Mouse (Mus musculus) cerebral cortex, adult 2 months (tissue): ENCODE data around the gene Arhgef6.

Experiments
- WGBS: fragments of 180-500 bp; shearing (Covaris S2); methylation state at CpG from one replicate; pipeline ENCODE4 v1.1.7; 2018; 5-methylcytosine and 5-hydroxymethylcytosine counted together

Arhgef6 gene

DNA sequence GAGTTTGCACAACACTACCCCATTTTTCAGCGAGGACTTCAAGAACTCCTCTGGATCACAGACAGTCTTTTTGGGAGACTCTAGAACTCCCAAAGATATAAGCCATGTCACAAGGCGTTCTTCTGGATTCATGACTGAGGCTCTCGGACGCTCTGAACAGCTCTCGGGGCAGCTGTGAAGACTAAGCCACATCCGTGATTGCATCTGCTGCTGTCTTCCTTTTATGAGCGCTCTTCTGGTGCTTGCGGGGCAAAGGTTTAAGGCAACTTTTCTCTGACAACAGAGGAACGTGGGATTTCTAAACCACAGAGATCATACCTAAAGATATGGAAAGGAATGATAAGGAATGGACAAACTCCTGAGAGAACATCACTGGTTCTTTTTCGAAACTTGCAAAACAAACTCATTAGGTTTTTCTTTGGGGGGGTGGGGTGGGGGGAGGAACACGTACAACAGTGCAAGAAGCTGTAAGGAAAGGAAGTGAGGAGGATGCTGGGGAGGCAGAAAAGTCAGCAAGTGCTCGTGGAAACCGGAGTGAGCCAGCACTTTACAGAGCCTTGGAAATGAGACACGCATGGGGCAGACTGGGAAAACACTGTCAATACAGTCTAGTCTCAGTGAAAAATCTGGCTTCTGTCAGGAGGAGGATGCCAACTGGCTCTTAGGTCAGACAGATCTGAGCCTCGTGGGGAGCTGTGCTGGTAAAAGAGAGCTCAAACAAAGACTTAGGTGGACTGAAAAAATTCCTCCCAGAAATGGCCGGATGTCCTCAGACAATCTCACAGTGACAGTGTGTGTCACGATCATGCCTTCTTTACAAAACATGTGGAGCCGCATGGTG, at the start of gene Arhgef6:
TSS of gene Arhgef6 (minus strand) at position 359 of the 841 bp plus-strand sequence.
- WGBS: 48% methylated on average over 18 of the region's 18 CpGs

DNA sequence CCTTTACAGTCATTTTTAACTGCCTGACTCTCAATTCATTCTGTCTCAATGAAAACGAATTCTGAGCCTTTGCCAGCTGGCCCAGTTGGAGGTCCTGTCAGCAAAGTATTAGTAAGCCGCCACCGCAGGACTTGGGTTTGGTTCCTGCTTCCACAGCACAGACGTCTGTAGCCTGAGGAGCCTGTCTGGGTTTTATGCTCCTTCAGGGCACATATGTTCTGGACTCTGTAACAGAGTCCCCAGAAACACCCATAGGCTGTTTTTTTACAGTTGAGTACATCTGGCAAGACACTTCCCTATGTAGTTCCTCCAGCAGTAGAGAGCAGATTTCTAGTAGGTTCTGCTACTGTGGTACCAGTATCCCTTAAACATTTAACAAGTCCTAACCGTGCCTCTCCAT, 42.4 kb upstream of the Arhgef6 start:
- 38% methylated on average over 5 of the region's 5 CpGs for WGBS

DNA sequence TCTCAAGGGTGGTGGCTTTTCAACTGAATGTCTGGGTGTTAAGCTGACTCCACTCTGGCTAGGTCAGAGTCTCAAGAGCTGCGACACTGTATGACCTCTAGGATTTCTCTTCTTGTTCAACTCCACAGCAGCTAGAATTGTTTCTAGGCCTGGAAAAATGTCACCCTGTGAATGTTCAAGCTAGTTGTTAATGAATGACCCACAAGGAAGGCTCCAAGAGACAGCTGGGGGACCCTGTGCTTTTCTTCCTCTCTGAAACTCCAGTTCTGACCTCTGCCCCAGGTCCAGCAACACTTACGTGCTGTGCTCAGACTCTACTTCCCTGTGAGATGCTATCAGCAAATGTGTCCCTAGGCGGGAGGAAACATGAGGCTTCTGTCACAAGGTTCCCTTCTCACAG, 40.0 kb upstream of the Arhgef6 start:
- 87% methylated on average over 3 of the region's 3 CpGs for WGBS

DNA sequence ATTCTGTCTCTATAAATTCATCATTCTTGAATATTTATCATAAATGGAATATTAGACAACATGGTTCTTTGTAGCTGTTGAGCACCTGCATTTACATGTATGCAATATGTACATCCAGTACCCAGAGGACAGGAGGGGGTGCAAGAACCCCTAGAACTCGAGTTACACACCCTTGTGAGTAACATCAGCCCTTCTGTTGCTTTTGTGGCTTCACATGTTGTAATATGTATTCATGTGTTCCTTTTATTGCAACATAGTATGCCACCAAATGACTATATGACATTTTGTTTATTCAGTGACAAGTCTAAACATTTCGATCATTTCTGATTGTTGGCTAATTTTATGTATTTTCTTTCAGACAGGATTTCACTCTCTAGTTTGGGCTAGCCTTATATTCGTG, 38.6 kb upstream of the Arhgef6 start:
- WGBS: 86% methylated on average over 3 of the region's 3 CpGs

DNA sequence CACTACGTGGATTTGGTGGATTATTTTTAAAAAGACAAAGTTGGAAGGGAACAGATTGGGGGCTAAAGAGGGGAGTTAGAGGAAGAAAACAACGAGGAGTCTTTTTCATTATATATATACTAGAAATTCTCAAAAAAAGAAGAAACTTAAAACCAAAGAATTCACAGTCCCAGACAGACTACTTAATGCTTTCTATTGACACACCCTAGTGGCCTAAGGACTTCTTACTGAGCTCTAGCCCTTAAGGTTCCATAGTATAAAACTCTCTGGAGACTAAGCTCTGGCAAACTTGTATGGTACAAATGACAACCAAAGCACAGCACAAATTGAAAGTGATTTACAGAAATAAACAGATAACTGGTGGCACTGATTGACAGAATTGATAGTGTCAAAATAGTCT, 35.5 kb upstream of the Arhgef6 start:
- 64% methylated on average over 2 of the region's 2 CpGs for WGBS

DNA sequence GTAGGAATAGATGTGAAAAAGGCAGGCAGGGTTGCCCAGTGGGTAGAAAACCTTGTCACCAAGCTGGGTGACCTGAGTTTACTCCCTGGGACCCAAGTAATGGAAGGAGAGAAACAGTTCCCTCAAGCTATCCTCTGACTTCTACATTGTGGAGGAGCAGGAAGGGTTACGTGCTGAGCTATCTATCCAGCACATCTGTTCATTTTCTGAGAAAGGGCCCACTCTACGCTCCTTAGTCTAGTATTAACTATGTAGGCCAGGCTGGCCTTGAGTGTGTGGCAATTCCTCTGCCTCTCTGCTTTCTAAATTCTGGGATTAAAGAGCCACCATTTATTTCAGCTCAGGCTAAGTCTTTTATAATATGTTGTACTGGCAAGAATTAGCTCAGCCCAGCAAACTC, 35.0 kb upstream of the Arhgef6 start:
- WGBS: 84% methylated on average over 2 of the region's 2 CpGs

DNA sequence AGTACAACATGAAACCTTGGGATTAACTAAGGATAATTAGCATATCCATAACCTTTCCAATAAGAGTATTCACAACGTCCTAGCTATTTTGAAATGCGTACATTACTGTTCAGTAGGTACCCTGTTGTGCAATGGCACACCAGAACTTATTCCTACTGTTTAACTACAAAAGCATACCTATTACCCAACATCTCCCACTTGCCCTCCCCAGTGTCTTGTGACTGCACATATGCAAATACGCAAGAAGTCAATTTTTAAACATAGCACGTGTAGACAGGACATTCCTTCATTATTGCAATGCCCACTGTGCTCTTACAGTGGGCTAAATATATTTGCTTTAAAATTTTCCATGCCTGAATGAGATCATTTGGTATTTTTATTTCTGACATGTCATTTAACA, 34.4 kb upstream of the Arhgef6 start:
- WGBS: 71% methylated on average over 4 of the region's 4 CpGs

DNA sequence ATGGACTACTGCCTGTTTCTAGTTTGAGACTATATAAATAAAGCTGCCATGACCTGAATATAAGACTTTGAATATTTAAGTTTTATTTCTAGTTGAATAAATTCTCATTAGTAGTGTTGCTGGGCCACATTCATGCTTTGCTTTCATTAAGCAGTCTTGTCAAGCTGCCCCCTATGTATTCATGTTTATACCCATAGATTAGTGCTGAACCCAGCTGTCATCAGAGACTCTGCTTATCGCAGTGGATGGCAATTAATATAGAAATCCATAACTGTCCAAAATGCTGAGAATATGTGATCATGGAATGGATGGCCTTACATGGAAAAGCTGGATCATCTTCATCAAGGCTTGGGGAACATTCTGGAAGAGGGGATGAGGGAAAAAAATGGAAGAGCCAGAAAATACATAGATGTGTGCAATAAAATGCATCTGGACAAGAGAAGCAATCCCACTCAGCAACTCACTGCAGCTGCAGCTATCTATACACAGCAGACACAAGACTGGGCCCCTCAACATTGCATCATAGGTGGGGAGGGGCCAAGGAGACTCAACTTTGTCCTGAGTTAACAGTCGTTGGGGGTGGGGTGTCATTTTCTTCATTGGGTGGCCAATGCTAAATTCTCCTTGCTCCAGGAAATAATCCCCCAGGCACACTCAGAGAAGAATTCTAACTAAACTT, 26.5 kb upstream of the Arhgef6 start:
- 82% methylated on average over 2 of the region's 2 CpGs for WGBS

DNA sequence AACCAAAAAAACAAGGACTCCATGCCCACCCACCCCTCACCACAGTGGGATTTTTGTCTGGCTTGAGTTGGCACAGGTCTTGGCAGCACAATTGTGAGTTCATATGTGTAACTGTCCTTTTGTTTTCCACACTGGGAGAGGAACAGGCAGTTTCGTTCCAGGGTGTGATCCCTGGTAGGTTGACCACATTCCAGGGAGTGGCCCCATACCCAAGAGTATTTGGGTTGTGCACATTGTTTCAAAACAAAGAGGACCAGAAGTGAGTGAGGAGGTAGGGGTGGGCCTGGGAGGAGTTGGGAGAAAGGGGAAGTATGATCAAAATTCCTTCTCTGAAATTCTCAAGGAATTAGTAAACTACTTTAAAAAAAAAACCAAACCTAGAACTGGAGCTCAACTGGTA, 20.8 kb upstream of the Arhgef6 start:
- 70% methylated on average over 1 of the region's 1 CpGs for WGBS

DNA sequence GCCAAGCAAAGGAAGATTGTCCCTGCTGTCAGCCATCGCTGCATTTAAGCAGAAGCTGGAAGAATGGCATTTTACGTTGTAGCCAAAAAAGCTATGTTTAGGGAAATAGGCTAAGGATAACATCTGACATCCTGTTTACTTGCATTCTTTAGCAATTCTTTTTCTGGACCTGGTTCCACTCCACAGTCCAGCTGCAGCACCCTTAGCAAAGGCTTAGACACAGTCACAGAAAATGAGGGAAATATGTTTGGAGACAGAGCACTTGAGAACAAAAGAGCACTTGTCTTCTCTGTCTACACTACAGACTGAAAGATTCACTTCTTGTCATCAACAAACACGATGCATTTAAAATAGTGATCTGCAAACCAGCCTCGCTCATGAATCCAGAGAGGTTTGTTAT, 691 bp upstream of the Arhgef6 start:
- WGBS: 36% methylated on average over 4 of the region's 4 CpGs

DNA sequence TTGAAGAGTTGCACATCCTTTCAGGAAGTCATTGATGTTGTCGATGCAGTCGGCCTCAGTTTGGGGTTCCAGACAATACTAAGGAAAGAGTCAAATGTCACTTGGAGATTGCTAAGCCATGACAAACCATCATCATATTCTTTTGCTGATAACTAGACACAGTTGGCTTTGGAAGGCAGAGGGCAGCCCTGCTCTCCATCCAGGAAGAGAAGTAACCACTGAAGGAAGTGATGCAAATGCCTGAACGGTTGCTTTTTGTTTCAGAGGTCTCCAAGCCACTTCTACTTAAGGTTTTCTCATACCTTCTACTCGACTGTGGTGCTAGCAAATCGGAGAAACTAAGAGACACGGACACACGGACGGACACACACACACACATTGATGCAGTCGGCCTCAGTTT, 1.6 kb downstream of the Arhgef6 start:
- WGBS: 86% methylated on average over 9 of the region's 9 CpGs

DNA sequence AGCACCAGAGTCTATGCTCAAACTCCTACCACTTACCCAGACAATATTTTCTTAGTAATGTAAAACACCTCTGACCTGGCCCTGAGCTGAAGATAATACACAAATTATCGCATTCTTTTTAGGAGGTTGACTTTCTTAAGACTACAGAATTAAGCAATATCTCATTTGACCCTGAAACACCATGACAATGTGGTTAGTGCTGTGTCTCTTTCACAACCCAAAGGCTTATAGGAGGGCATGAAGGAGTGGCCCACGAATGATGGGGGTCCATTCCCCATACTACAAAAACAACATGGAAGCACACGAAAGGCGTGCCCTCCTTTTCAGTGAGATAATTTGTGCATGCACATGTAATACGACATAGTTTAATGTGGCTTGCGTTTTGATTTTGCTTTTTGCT, 3.2 kb downstream of the Arhgef6 start:
- 95% methylated on average over 6 of the region's 6 CpGs for WGBS

DNA sequence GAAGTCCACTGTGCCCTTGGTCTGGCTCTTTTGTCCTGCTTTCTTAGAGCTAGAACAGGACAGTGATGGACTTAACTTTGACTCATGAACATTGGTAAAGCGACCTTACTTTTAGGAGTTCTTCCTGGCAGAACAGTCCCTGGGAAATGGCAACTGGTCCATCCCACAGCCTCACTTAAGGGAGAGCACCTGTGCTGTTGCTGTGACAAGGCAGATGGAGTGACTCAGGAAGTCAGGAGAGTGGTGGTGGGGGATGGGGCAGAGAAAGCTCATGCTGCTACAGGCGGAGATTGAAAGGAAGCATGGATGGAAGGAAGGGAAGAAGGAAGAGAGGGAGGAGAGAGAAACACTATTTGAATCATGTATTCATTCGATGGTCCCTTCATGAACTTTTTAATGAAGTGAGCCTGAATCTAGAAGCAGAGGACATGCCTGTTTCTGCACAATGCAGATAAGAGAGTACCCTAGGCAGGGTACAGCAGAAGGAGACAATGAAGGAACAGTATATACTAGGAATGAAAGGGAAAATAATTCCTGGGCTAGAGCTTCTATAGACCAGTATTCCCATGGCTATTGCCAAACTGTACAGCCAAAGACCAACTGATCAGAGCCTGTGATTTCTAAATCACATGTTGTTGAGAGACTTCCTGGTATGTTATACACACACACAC, 10.7 kb downstream of the Arhgef6 start:
- 88% methylated on average over 3 of the region's 3 CpGs for WGBS

DNA sequence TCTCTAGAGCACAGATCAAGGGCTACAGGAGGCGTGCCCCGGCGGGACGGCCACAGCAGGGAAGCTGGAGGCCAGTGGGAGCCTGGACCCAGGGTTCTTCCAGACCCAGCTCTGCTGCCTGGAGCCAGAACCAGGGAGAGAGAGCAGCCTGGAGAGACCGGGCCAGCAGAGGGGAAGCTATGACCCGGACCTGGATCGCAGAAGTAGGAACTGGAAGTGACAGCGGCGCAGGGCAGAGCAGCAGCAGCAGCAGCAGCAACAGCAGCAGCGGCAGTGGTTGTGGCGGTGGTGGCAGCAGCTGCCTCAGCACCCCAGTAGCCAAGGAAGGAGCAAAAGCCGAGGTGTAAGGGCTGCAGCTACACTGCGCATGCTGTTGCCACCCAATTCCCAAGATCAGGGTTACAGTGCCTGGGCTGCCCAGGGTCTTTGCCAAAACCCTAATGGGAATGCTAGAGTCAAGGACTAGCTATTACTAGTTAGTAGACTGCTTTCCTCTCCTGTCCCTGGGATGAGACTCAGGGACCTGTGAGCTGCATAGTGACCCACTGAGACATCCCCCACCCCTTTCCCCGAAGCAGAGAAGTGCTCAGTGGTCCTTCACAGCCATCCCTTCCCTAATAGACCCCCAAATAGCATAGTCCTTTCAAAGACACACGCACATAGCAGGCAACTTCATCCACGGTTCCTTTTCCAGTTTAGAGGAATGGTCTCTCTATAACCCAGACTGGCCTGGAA, 11.9 kb downstream of the Arhgef6 start:
- 16% methylated on average over 16 of the region's 16 CpGs for WGBS

DNA sequence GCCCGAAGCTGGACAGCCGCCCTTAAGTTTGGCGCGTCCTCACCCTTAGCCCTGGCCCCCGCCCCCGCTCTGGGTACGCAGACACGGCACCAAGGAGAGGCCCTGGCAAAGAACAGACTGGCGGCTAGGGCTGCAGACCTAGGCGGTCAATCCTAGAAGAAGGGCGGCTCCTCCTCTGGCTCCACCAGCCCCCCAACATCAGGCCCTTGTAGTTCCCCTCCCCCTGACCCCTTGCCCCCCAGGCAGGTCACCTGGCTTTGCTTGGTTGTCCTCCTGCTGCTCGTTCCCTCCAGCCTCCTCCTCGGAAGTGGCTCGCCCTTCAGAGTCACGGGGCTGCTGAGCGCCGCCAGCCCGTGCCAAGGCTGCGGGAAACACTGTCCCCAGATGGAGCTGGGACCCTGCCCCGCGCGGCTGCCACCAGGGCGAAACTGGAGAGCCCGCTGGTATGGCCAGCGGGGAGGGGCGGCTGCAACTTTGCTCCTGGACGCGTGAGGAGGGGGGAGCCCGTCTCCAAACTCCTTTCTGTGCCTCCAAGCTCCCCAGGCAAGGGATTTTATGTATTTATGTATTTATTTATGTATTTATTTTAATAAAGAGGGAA, 12.6 kb downstream of the Arhgef6 start:
- WGBS: 7% methylated on average over 21 of the region's 29 CpGs

DNA sequence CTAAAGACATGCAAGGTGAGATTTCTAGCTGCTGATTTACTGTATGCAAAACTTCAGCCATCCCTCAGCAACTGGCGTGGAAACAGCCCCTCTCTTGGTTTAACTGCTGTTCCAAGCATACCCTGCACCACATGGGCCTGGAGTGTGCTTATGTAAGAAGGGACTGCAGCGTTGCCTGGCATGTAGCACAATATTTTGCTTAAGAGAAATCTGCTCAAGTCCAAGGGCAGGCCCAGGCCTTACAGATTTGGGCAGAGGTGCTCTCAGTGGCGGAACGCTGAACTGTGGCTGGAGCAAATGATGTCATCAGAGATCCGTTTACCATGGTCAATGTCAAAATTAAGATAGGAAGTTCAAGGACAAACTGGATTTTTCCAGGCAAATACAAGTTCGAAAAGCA, 13.6 kb downstream of the Arhgef6 start:
- WGBS: 84% methylated on average over 6 of the region's 6 CpGs

DNA sequence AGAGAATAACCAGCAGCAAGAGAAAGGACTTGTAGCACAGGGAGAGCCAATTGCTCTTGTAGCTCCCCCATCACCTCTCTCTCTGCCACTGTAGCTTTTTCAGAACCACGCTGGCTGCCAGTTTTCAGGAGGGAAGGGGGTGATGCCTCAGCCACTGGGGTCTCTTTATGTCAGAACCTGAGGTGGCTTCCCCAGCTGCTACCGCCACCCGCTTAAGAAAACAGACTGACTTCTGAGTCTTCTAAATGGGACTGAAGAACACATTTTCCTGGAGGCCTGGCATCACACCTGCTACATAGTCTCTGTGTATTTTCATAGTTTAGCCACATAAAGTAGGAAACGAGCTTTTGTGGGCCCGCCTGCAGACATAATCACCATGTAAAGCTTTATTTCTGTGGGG, 26.5 kb downstream of the Arhgef6 start:
- 81% methylated on average over 5 of the region's 5 CpGs for WGBS

DNA sequence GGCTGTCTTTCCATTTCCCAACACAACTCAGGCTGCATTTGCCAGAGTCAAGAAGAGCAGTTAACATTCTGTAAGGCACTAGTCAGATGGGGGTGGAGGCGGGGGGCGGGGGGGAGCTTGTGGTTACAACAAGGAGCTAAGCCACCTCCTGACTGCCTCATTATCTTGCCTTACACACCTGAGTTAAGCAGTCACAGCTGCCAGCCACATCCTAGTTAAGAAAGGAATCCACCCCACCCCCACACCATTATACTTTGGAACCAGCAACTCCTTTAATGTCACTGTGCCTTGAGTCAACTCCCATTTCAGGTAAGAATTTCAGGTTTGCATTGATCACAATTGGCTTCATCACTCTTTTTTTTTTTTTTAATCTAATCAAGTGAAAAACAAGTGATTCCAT, 28.5 kb downstream of the Arhgef6 start:
- WGBS: 69% methylated on average over 2 of the region's 2 CpGs

DNA sequence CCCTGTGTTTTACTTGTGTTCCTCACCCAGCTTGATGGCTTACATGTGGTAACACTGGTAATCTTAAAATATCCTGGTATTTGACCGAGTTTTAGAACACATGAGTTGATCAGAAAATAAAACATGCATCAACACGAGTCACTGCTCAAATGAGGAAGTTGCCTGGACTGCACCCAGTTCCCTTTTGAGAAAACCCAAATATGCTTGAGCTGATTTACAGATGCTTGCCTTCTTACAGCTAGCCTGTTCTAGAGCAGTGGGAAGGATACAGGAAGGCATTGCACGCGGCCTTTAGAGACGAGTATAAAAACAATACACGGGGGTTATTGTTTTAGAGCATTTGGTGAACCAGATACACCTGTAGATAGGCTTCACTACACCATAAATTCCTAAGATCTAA, 31.8 kb downstream of the Arhgef6 start:
- WGBS: 48% methylated on average over 6 of the region's 6 CpGs

DNA sequence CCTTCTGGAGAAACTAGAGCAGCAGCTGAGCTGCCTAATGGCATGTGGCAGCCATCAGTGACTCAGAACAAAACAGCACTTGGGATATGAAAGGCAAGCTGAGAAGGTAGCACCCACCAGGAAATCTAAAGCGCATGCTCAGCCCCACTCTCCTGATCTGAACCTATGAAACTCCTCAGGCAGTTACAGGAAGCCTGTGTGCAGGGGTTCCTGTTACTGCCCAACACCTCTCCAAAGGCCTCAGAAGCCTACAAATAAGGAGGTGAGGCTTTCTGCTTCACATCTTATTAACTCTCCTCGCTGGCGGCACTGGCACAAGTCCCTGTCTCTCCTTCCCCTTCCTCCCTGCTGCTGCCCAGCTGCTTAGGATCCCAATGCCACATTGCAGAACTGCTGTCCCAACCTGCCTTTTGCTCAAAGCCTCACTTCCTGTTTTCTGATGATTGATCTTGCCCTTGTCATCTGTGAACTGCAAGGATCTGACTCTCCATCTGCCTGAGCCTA, 33.7 kb downstream of the Arhgef6 start:
- whole genome bisulfite sequencing: 55% methylated on average over 3 of the region's 3 CpGs

DNA sequence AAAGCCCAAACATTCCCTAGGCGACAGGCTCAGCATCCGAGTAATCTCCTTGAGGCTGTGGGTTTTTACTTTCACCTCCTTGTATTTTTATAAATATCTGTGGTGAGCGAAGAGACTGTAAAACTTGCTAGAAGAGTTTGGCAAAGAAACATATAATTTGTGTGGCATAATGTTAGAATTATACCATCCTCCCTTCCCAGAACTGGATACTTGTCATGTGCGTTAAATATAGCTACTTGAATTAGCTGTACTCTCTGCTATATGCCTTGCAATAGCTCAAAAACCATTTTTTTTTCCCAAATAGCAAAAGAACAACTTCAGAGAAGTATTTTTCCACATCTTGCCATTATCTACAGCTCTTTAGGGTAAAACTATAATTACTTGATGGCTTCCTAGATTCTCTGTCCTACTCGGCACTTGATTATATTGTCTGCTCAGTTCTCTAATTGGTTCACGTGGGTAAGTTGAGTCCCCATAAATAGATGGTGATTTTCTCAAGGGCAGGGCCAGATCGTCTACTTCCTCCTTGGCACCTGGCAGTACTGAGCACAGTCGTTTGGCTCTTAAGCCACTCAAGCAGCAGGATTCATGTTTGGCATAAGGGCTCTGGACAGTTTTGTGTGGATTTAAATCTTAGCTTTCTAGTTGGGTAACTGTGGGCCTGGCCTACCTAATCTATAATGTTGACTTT, 35.2 kb downstream of the Arhgef6 start:
- WGBS: 37% methylated on average over 8 of the region's 8 CpGs
